Mouse (Mus musculus) layer of hippocampus, postnatal 36 days (tissue): Measurements from ENCODE around the gene Rhox7b. TPM values are rescaled to one million over a fixed set of nuclear protein-coding genes. Genes with fewer than 3 reads are reported as not detected.
"Not testable (repeated sequence)": the region's sequence is repeated elsewhere in the genome, so short reads cannot be mapped to it uniquely, and the experiment has no call there.

Experiments
- DNase-seq, 2 experiments: peaks; one replicate each; pipeline ENCODE4 v3.0.0; 2022
- total RNA-seq, 2 experiments: library from RNA; stranded (reverse); gene quantifications; 2 replicates each; pipeline ENCODE4 v1.2.3; 2021

Rhox7b gene
- not detected for total RNA-seq

DNA sequence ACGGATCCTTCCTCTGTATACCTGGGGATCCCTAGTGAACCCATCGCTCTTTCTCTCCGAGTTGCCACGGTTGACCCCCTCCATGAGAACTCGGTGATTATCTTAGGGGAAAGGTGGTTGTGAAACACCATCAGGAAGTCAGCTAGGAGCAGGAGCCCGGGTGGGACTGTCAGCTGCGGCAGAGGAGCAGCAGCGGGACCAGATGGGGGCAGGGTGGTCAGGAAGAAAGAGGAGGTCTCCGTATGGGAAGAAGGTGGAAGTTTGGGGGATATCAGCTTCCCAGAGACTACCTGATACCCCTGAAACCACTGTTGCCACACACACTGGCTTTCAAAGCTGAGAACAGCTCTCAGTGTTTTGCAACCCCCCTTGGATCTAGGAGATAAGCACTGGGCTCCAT is at the start of gene Rhox7b:
Gene Rhox7b (minus strand): TSS at position 101 of the 400 bp plus-strand sequence.
- DNase-seq = not testable (repeated sequence)

DNA sequence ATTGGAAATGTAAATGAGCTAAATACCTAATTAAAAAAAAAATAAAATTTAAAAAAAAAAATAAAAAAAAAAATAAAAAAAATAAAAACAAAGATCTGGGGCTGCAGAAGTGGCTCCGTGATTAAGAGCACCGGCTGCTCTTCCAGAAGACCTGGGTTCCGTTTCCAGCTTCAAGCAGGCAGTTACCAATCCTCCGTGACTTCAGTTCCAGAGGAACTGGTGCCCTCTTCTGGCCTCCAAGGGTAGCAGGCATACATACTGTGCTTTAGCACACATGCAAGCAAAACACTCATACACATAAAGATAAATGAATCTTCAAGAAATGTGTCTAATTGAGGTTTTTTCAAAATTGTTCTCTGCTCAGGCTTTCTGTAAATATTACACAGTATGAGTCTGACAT is 19.3 kb upstream of the Rhox7b start:
- DNase-seq = no peak

DNA sequence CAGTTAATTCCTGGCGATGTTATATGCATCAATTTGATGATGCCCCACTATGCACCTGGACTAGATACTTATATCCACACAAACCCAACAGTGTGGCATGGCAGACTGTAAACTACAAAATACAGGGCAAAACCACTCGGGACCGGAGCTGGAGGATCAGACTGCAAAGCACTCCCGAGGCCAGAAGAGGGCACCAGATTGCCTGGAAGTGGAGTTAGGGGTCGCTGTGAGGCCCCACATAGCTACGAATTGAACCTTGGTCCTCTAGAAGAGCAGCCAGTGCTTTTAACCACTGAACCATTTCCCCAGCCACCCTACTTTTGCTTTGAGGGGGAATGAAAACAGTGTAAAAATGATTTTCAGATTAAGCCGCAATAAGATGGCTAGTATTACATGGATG is 11.5 kb upstream of the Rhox7b start:
- no peak for DNase-seq

DNA sequence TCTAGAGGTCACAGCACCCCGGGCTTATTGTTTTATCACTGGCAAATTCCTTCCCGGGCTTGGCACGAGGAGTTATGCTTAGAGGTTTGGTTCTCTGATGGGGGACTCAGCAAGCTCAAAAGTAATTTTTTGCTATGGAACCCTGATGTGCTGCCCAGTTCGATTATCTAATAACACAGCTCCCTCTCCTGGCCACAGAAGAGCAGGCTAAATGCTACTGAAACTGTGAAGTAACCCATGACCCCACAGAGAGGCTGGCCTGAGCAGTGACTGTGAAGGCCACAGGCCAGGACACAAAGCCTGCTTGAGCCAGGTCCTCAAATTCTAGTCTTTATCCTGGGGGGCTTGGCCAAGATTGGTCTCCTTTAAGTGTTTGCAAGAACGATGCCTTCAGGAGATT is 6.7 kb upstream of the Rhox7b start:
- DNase-seq = no peak

DNA sequence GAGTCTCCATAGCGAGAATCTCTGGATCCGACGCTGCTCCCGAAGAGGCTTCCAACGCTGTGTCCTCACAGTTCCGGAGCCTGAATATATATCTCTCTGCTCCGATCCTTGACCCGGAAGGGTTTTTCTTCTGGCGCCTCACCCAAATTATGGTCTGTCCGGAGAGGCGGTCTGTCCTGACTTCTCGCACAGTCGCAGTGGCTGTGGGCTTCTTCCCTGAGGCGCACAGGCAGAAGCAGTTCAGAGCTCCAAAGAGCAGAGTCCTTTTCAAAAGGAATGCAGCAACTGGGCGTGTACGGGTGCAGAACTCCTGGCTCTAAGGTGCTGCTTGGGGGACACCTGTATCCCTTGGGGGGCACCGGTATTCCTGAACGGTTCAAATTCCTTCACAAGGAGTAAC is 4.6 kb upstream of the Rhox7b start, which contains the start of gene Rhox9:
Gene Rhox9 (minus strand): TSS at position 101 of the 400 bp plus-strand sequence.
- DNase-seq = not testable (repeated sequence)

DNA sequence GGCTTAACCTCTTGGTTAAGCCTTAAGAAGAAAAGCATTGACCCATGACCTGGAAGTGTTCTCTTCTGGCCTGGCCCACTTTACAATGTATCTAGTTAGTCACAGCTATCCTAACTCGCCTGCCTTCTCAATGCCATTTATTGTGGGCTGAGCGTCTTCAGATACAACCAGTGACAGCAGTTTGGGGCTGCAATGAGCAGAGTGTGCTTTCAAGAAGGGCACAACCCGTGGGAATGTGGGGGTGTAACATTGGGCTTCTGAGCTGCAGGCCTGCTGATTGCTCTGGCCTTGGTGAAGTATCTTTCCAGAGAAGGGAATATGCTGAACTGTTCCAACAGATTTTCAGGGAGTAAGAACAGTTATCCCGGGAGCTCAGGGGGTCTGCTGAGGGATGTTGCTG is 18.2 kb downstream of the Rhox7b start, which contains the start of gene Rhox8:
Gene Rhox8 (minus strand): TSS at position 101 of the 400 bp plus-strand sequence.
- no peak for DNase-seq

DNA sequence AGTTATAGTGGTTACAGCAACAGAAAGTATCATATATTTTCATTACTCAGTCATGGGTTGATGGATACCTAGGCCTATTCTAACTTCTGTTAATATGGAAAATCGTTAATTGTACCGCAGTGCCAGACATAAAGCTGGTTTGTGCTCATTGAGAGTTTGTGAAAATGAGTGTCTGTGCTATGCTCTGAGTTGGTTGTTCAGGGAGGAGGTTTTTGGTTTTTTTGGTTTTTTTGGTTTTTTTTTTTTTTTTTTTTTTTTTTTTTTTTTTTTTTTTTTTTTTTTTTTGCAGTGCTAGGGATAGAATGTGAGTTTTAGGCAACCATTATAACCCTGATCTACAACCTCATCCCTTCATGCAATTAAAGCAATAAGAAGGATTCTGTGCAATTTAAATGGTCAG is 25.4 kb downstream of the Rhox7b start:
- no peak for DNase-seq

Other genes with a start within 250 kb of the Rhox7b start
- not detected for gene Rhox4g, start 245.9 kb downstream of the Rhox7b start, total RNA-seq
- not detected for gene Rhox3h, start 228.5 kb downstream of the Rhox7b start, total RNA-seq
- gene Rhox2h, start 224.0 kb downstream of the Rhox7b start, total RNA-seq = not detected
- not detected for gene Rhox5, start 92.4 kb downstream of the Rhox7b start, total RNA-seq
- not detected for gene Rhox6, start 70.3 kb downstream of the Rhox7b start, total RNA-seq
- gene Rhox7a, start 65.5 kb downstream of the Rhox7b start, total RNA-seq = not detected
- gene Rhox8, start 18.3 kb downstream of the Rhox7b start, total RNA-seq = not detected
- gene Rhox9, start 4.5 kb upstream of the Rhox7b start, total RNA-seq = not detected
- not detected for gene Btg1-ps1, start 121.6 kb upstream of the Rhox7b start, total RNA-seq
- gene Btg1-ps2, start 145.9 kb upstream of the Rhox7b start, total RNA-seq = not detected
- gene Rhox10, start 169.2 kb upstream of the Rhox7b start, total RNA-seq = not detected
- gene Rhox11, start 187.9 kb upstream of the Rhox7b start, total RNA-seq = not detected
- gene Rhox12, start 213.7 kb upstream of the Rhox7b start, total RNA-seq = not detected
- not detected for gene Rhox13, start 224.0 kb upstream of the Rhox7b start, total RNA-seq